Mouse (Mus musculus) heart, postnatal 0 days (tissue): Measurements from ENCODE around the gene Cited2. TPM values are rescaled to one million over a fixed set of nuclear protein-coding genes. Genes with fewer than 3 reads are reported as not detected.
A peak's percentile ranks its signal among the peaks of the same experiment; 100 is the strongest.

Source experiments
- ATAC-seq: fragments of 200-750 bp; cut with Nextera tagmentation; 2 replicates; pipeline ENCODE4 v1.8.0; 2017; ENCODE audit warnings: low read depth, moderate number of reproducible peaks, moderate library complexity; ENCODE audit not compliant: insufficient read depth
- DNase-seq: peaks from one replicate; pipeline ENCODE4 v3.0.0-alpha.2; 2016; ENCODE audit warnings: low spot score
- H3K27ac ChIP-seq: fragments of 300-500 bp; sonication (generic); 2 replicates; pipeline ENCODE4 v1.5.1; 2014; ENCODE audit warnings: low read depth, mild to moderate bottlenecking
- H3K27me3 ChIP-seq: fragments of 300-500 bp; sonication (generic); 2 replicates; pipeline ENCODE4 v1.6.1; 2014; ENCODE audit warnings: low read length, mixed read lengths; ENCODE audit not compliant: control insufficient read depth, insufficient read depth
- H3K36me3 ChIP-seq: fragments of 300-500 bp; sonication (generic); replicated peaks from 2 replicates; pipeline ENCODE4 v1.6.1; 2014; ENCODE audit warnings: low read length, mixed read lengths; ENCODE audit not compliant: control insufficient read depth, insufficient read depth
- H3K4me1 ChIP-seq: fragments of 300-500 bp; sonication (generic); 2 replicates; pipeline ENCODE4 v1.6.1; 2014; ENCODE audit warnings: antibody characterized with exemption; ENCODE audit not compliant: control insufficient read depth, insufficient read depth
- H3K4me2 ChIP-seq: fragments of 300-500 bp; sonication (generic); 2 replicates; pipeline ENCODE4 v1.6.1; 2014; ENCODE audit warnings: low read depth, mild to moderate bottlenecking, low read length, moderate library complexity
- H3K4me3 ChIP-seq: fragments of 300-500 bp; sonication (generic); 2 replicates; pipeline ENCODE4 v1.5.1; 2014; ENCODE audit warnings: low read depth, low read length
- H3K9ac ChIP-seq: fragments of 300-500 bp; sonication (generic); replicated peaks from 2 replicates; pipeline ENCODE4 v1.6.1; 2014; ENCODE audit warnings: low read depth, low read length, mixed read lengths
- H3K9me3 ChIP-seq: fragments of 300-500 bp; sonication (generic); replicated peaks from 2 replicates; pipeline ENCODE4 v1.6.1; 2016; ENCODE audit warnings: low read length; ENCODE audit not compliant: control insufficient read depth
- CTCF ChIP-seq: IDR thresholded peaks from 2 replicates; pipeline ENCODE4 v1.5.1; 2016; ENCODE audit warnings: antibody characterized with exemption, control low read depth, low read depth
- EP300 ChIP-seq: IDR thresholded peaks from 2 replicates; pipeline ENCODE4 v1.6.1; 2016; ENCODE audit warnings: antibody characterized with exemption, low read depth
- WGBS: fragments of 180-500 bp; shearing (Covaris S2); extraction: QIAGEN DNeasy Blood & Tissue Kit; methylation state at CpG from one replicate; pipeline ENCODE4 v1.1.7; 2014; 5-methylcytosine and 5-hydroxymethylcytosine counted together
- polyA plus RNA-seq: library from polyadenylated mRNA; unstranded; fragments of >200 nt; fragmentation: Nextera tagmentation; extraction: Ambion mirVana; gene quantifications from 2 replicates; pipeline ENCODE4 v1.2.1, GENCODE M21; 2015
- total RNA-seq: library from RNA; depleted of rRNA; stranded (reverse); fragments of >200 nt; gene quantifications from 2 replicates; pipeline ENCODE4 v1.2.3, GENCODE M21; 2014; ENCODE audit warnings: low replicate concordance; rRNA removed

The Cited2 gene
- total RNA-seq (57.6 and 63.6 TPM in 2 replicates), polyA plus RNA-seq (15.8 and 23.1 TPM in 2 replicates)

DNA sequence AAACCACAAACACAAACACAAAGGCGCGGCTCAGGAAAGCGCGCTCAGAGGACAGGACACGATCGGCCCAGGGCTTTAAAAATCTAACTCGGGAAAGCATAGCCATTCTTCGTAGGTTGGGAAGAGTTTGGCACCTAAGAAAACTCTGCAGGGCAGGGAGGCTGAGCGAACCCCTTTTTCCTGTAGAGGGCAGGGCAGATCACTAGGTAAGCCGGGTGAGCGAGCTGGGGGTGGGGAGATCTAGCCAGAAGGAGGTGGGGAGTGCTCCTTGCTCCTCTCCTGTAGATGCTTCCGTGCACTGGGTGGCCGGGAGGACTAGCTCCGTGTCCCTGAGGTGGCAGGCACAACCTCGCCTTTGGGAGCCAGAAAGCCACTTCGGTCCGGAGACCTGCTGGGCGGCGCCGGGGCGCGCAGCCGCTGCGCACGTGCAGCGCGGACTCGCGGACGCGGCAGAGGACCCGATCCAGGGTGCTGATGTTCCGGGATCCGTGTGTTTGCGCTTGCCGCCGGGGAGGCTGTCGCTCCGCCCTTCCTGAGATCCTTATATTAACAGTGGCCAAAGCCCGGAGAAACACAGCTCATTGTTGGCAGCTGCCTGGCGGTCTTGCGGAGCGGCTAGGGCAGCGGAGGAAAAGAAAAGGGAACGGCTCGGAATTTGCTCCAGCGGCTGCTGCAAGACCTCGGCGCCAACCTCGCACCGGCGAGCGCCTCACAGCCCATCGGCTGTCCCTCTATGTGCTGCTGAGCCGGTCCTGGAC, at the start of gene Cited2:
Gene Cited2 (plus strand): TSS at position 566 of the 758 bp plus-strand sequence.
- peaks cover 21% of the 10 kb centered on the region for H3K4me1 ChIP-seq
- peak within 1 kb of the TSS; percentile 93 for H3K4me3 ChIP-seq
- ATAC-seq (peak; percentile 76), DNase-seq (peak; percentile 94)
- H3K36me3 ChIP-seq = no peaks in the 10 kb centered on the region
- TF ChIP-seq EP300 (no peak), CTCF (peak; percentile 35)
- H3K9me3 ChIP-seq = no peaks in the 10 kb centered on the region
- H3K4me2 ChIP-seq = peak within 1 kb of the TSS; percentile 96
- H3K27me3 ChIP-seq = no peaks in the 10 kb centered on the region
- under 1% methylated on average over 54 of the region's 55 CpGs for WGBS
- H3K27ac ChIP-seq = peak within 1 kb of the TSS; percentile 100
- peak within 1 kb of the TSS; percentile 97 for H3K9ac ChIP-seq

DNA sequence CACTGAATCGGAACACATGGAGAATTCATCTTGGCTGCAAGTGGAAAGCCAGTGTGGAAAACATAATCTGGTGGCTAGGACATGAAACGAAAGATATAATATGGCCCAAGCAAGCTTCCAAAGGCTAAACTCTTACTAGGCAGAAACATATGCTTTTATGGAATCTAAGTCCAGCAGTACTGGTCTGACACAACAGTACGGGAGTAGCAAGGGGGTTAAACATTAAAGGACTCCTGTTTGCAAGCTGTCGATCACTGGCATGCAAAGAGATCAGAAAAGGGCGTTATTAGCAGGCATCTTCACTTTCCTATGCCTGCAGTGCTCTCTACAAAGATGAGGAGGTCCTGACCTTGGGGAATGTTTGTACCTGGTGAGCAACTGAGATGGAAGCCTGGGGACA, 48.6 kb upstream of the Cited2 start:
- H3K4me2 ChIP-seq = no peak overlapping the region
- no peak overlapping the region for H3K4me3 ChIP-seq
- no peaks in the 10 kb centered on the region for H3K27me3 ChIP-seq
- H3K9me3 ChIP-seq = no peaks in the 10 kb centered on the region
- H3K4me1 ChIP-seq = no peaks in the 10 kb centered on the region
- H3K36me3 ChIP-seq = no peaks in the 10 kb centered on the region
- TF ChIP-seq CTCF = no peak
- TF ChIP-seq EP300 = no peak
- DNase-seq = no peak
- no peak overlapping the region for H3K27ac ChIP-seq
- WGBS = 86% methylated on average over 5 of the region's 5 CpGs
- H3K9ac ChIP-seq = no peak overlapping the region
- no peak for ATAC-seq

DNA sequence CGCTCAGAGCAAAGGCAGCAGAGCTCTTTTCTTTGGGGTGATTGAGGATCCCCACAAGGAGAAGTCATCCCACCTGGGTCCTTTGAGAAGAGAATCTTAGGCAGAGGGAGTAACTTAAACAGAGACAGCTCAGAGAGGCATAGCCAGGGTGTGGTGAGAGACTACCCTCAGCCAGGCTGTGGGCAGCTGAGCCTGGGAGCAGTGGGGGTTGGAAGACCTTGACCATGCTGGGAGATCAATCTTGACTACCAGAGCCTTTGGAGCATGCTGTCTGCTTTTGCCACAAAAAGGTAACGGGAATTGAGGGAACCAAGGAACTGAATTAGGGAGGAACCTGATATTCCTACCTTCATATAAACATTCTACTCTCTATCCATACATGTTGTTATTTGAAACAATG, 48.1 kb upstream of the Cited2 start:
- H3K27ac ChIP-seq = no peak overlapping the region
- H3K4me1 ChIP-seq = no peaks in the 10 kb centered on the region
- TF ChIP-seq CTCF (no peak), EP300 (no peak)
- H3K4me3 ChIP-seq = no peak overlapping the region
- no peak overlapping the region for H3K4me2 ChIP-seq
- no peaks in the 10 kb centered on the region for H3K27me3 ChIP-seq
- H3K36me3 ChIP-seq = no peaks in the 10 kb centered on the region
- H3K9ac ChIP-seq = no peak overlapping the region
- no peak for ATAC-seq
- DNase-seq = no peak
- H3K9me3 ChIP-seq = no peaks in the 10 kb centered on the region
- WGBS = 87% methylated on average over 2 of the region's 2 CpGs

DNA sequence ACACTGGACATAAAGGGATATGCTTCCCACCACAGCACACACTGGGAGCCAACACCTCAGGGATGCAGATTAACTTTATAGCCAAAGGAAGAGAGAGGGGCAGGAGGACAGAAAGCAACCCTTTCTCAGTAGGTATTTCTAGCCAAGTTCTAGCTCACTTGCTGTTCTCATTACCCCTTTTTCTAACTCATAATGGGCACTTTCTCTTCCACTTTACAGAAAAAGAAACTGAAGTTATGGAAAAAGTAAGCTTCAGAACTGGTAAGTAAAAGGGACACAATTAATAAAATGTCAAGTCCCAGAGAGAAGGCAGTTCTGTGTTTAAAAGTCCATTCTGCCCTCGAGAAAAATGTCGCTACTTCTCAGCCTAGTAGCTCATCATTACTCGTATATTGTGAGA, 46.6 kb upstream of the Cited2 start:
- no peaks in the 10 kb centered on the region for H3K4me1 ChIP-seq
- ATAC-seq = no peak

DNA sequence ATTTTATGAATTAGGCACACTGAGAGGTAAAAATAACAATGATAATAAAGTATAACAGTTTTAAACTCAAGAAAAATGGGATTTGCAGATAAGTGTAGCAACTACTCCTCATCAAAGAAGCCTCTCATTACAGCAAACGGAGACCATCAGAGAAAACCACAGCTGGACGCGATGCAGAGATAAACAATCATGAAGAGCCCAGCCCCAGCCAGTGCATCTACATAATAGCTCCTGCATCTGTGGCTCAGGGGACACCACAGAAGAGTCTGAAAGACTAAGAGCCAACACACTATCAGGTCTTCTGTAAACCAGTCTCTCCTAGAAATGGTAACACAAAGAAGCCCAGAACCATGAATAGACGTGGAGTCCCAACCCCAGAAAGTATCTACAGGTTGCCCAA, 45.7 kb upstream of the Cited2 start:
- Histone ChIP-seq H3K9ac (no peak overlapping the region), H3K27me3 (no peaks in the 10 kb centered on the region), H3K4me1 (no peaks in the 10 kb centered on the region), H3K4me3 (no peak overlapping the region), H3K27ac (no peak overlapping the region), H3K4me2 (no peak overlapping the region), H3K9me3 (no peaks in the 10 kb centered on the region), H3K36me3 (no peaks in the 10 kb centered on the region)
- ATAC-seq = no peak
- whole genome bisulfite sequencing = 68% methylated on average over 4 of the region's 4 CpGs
- no peak for TF ChIP-seq EP300
- no peak for TF ChIP-seq CTCF
- DNase-seq = no peak

More for the DNA sequence above, 46.6 kb upstream of the Cited2 start:
- WGBS = 78% methylated on average over 3 of the region's 3 CpGs
- Histone ChIP-seq H3K4me2 (no peak overlapping the region), H3K27ac (no peak overlapping the region), H3K4me3 (no peak overlapping the region), H3K36me3 (no peaks in the 10 kb centered on the region), H3K9ac (no peak overlapping the region), H3K27me3 (no peaks in the 10 kb centered on the region), H3K9me3 (no peaks in the 10 kb centered on the region)
- TF ChIP-seq CTCF (no peak), EP300 (no peak)
- no peak for DNase-seq
